Mouse (Mus musculus): ENCODE data around the gene Gipc3.

DNA sequence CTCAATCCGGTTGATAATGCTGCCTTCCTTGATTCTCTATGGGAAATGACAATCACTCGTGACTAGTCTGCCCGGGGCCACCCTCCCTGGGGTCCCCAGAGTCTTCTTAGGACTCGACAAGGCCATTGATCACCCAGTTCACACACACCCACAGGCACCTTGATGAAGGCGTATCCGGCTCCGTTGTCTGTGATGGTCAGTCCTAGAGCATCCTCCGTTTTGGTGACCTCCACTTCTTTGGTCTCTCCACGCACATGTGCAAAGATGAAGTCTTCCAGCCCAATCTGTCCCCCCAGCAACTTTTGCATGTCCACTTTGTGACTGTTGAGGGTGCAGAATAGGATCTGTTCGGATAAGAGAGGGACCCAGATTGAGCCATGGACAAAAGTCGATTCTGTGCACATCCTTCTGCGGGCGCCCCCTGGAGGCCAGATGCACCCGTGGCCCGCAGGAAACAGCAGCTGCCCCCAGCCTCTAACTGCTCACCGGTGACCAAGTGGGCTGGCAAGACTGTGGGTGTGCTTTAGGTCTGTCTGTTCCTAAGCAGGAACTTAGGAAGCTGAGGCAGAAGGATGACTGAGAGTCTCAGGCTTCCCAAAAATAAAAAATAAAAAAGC, 1.6 kb downstream of the Gipc3 start:
- peak; percentile 86; the same call in 1 of the 2 replicates for TF ChIP-seq CTCF (IDR thresholded peaks at IDR 0.05; ENCODE audit: borderline replicate concordance, control insufficient read depth, extremely low read depth, insufficient read depth, low read length, poor library complexity)
- TF ChIP-seq POLR2A (IDR thresholded peaks at IDR 0.05; ENCODE audit: control insufficient read depth, extremely low read depth, insufficient read depth, low read length, poor library complexity): no peak

Measured in thymus, adult 2 months (tissue).